Mouse (Mus musculus) heart, adult 18-20 months (tissue): ENCODE measurements around the gene Lrrc4. TPM values are rescaled to one million over a fixed set of nuclear protein-coding genes. Genes with fewer than 3 reads are reported as not detected.
A peak's percentile ranks its signal among the peaks of the same experiment; 100 is the strongest.

ENCODE experiments used
- DNase-seq, 2 experiments: peaks; one replicate each; pipeline ENCODE4 v3.0.0; 2021 to 2022; ENCODE audit warnings: mixed read lengths in 1 of 2
- total RNA-seq, 2 experiments: library from RNA; stranded (reverse); gene quantifications; 2 replicates each; pipeline ENCODE4 v1.2.3; 2021

Gene Lrrc4
- total RNA-seq, 2 experiments from 2014 or later = 0.54 to 0.65 TPM

- DNase-seq = no peak
These were observed 162.3 kb downstream of the Lrrc4 start for GRCm38 (mm10) chr6:28669251-28669650.

- DNase-seq = no peak
These were observed 164.0 kb downstream of the Lrrc4 start for GRCm38 (mm10) chr6:28667586-28667985.

GRCm38 (mm10) chr6:28664716-28665115 is 166.8 kb downstream of the Lrrc4 start:
- no peak for DNase-seq

GRCm38 (mm10) chr6:28663670-28664069 is 167.9 kb downstream of the Lrrc4 start:
- DNase-seq = no peak

- no peak for DNase-seq
These were observed 168.5 kb downstream of the Lrrc4 start for GRCm38 (mm10) chr6:28663004-28663403.

- DNase-seq = no peak
These were observed 175.0 kb downstream of the Lrrc4 start for GRCm38 (mm10) chr6:28656511-28656910.

- no peak for DNase-seq
These were observed 186.3 kb downstream of the Lrrc4 start for GRCm38 (mm10) chr6:28645231-28645630.

GRCm38 (mm10) chr6:28642909-28643308 is 188.6 kb downstream of the Lrrc4 start:
- no peak for DNase-seq

- DNase-seq = no peak
These were observed 191.5 kb downstream of the Lrrc4 start for GRCm38 (mm10) chr6:28640088-28640487.

- no peak for DNase-seq
These were observed 195.8 kb downstream of the Lrrc4 start for GRCm38 (mm10) chr6:28635531-28636348.

- no peak for DNase-seq
These were observed 196.5 kb downstream of the Lrrc4 start for GRCm38 (mm10) chr6:28635092-28635491.

GRCm38 (mm10) chr6:28633656-28634055 is 197.9 kb downstream of the Lrrc4 start:
- no peak for DNase-seq

GRCm38 (mm10) chr6:28633120-28633519 is 198.4 kb downstream of the Lrrc4 start:
- peak in 1 of 2 experiments; percentile 8 for DNase-seq

GRCm38 (mm10) chr6:28630926-28631325 is 200.6 kb downstream of the Lrrc4 start:
- no peak for DNase-seq

GRCm38 (mm10) chr6:28629866-28630265 is 201.7 kb downstream of the Lrrc4 start:
- no peak for DNase-seq

- DNase-seq = no peak
These were observed 203.1 kb downstream of the Lrrc4 start for GRCm38 (mm10) chr6:28628408-28628807.

- no peak for DNase-seq
These were observed 208.6 kb downstream of the Lrrc4 start for GRCm38 (mm10) chr6:28622963-28623362.

GRCm38 (mm10) chr6:28622522-28622921 is 209.0 kb downstream of the Lrrc4 start:
- DNase-seq = peak; percentile 63 to 75

GRCm38 (mm10) chr6:28621961-28622360 is 209.6 kb downstream of the Lrrc4 start:
- no peak for DNase-seq

- no peak for DNase-seq
These were observed 210.1 kb downstream of the Lrrc4 start for GRCm38 (mm10) chr6:28621431-28621830.

- DNase-seq = peak; percentile 63 to 86
These were observed 212.8 kb downstream of the Lrrc4 start for GRCm38 (mm10) chr6:28618751-28619153.

GRCm38 (mm10) chr6:28618299-28618698 is 213.2 kb downstream of the Lrrc4 start:
- no peak for DNase-seq

- DNase-seq = no peak
These were observed 215.6 kb downstream of the Lrrc4 start for GRCm38 (mm10) chr6:28615966-28616365.

GRCm38 (mm10) chr6:28615408-28615807 is 216.1 kb downstream of the Lrrc4 start:
- no peak for DNase-seq
